Mouse (Mus musculus) embryonic facial prominence, embryonic 15.5 days (tissue): Measurements from ENCODE around the gene Magi1. TPM values are rescaled to one million over a fixed set of nuclear protein-coding genes. Genes with fewer than 3 reads are reported as not detected.
A peak's percentile ranks its signal among the peaks of the same experiment; 100 is the strongest.

Experiments used
- ATAC-seq: fragments of 200-750 bp; cut with Nextera tagmentation; 2 replicates; pipeline ENCODE4 v1.8.0; 2017; ENCODE audit warnings: low read depth, moderate TSS enrichment; ENCODE audit not compliant: insufficient number of reproducible peaks, low FRiP score, low TSS enrichment
- H3K27ac ChIP-seq: fragments of 300-500 bp; sonication (generic); replicated peaks from 2 replicates; pipeline ENCODE4 v1.5.1; 2015; ENCODE audit warnings: mild to moderate bottlenecking, inconsistent platforms
- H3K27me3 ChIP-seq: fragments of 300-500 bp; sonication (generic); 2 replicates; pipeline ENCODE4 v1.6.1; 2015; ENCODE audit warnings: inconsistent platforms
- H3K36me3 ChIP-seq: fragments of 300-500 bp; sonication (generic); 2 replicates; pipeline ENCODE4 v1.6.1; 2015; ENCODE audit warnings: mild to moderate bottlenecking, inconsistent platforms
- H3K4me1 ChIP-seq: fragments of 300-500 bp; sonication (generic); 2 replicates; pipeline ENCODE4 v1.6.1; 2015; ENCODE audit warnings: inconsistent platforms
- H3K4me2 ChIP-seq: fragments of 300-500 bp; sonication (generic); replicated peaks from 2 replicates; pipeline ENCODE4 v1.6.1; 2015; ENCODE audit warnings: mild to moderate bottlenecking, inconsistent platforms
- H3K4me3 ChIP-seq: fragments of 300-500 bp; sonication (generic); replicated peaks from 2 replicates; pipeline ENCODE4 v1.5.1; 2015; ENCODE audit warnings: mild to moderate bottlenecking, inconsistent platforms
- H3K9ac ChIP-seq: fragments of 300-500 bp; sonication (generic); 2 replicates; pipeline ENCODE4 v1.6.1; 2015; ENCODE audit warnings: inconsistent platforms
- H3K9me3 ChIP-seq: fragments of 300-500 bp; sonication (generic); replicated peaks from 2 replicates; pipeline ENCODE4 v1.6.1; 2016; ENCODE audit warnings: inconsistent platforms
- WGBS: fragments of 180-500 bp; shearing (Covaris S2); methylation state at CpG from one replicate; pipeline ENCODE4 v1.1.7; 2015; 5-methylcytosine and 5-hydroxymethylcytosine counted together
- polyA plus RNA-seq: library from polyadenylated mRNA; unstranded; fragments of >200 nt; fragmentation: Nextera tagmentation; extraction: Ambion mirVana; gene quantifications from 2 replicates; pipeline ENCODE4 v1.2.1, GENCODE M21; 2015

Gene Magi1
- polyA plus RNA-seq, 1 experiment from 2014 or later: 8.3 TPM

GRCm38 (mm10) chr6:94256982-94257830, 26.5 kb downstream of the Magi1 start:
- Histone ChIP-seq H3K4me1 (peaks cover 17% of the 10 kb centered on the region), H3K9me3 (no peaks in the 10 kb centered on the region), H3K36me3 (no peaks in the 10 kb centered on the region), H3K9ac (no peak overlapping the region), H3K4me2 (no peak overlapping the region), H3K4me3 (no peak overlapping the region), H3K27ac (peak overlapping the region; percentile 8; the same call in 1 of the 2 replicates), H3K27me3 (no peaks in the 10 kb centered on the region)
- ATAC-seq: no peak
- 50% methylated on average over 12 of the region's 12 CpGs for WGBS

- ATAC-seq: 0 out of 2 replicates have a peak, but pooled peaks have one; percentile 16
- WGBS: 78% methylated on average over 8 of the region's 8 CpGs
- peaks cover 33% of the 10 kb centered on the region for H3K4me1 ChIP-seq
Observed at GRCm38 (mm10) chr6:94253943-94254342, 29.8 kb downstream of the Magi1 start.

GRCm38 (mm10) chr6:94251358-94251945, 32.3 kb downstream of the Magi1 start:
- H3K4me1 ChIP-seq: peaks cover 22% of the 10 kb centered on the region
- WGBS: 75% methylated on average over 8 of the region's 8 CpGs
- ATAC-seq: no peak

More at GRCm38 (mm10) chr6:94253943-94254342, 29.8 kb downstream of the Magi1 start:
- Histone ChIP-seq H3K4me3 (no peak overlapping the region), H3K36me3 (no peaks in the 10 kb centered on the region), H3K27me3 (no peaks in the 10 kb centered on the region), H3K9me3 (no peaks in the 10 kb centered on the region), H3K9ac (no peak overlapping the region), H3K4me2 (no peak overlapping the region), H3K27ac (no peak overlapping the region)

GRCm38 (mm10) chr6:94249286-94249790, 34.4 kb downstream of the Magi1 start:
- Histone ChIP-seq H3K4me2 (no peak overlapping the region), H3K9ac (no peak overlapping the region), H3K4me1 (peaks cover 16% of the 10 kb centered on the region; the same call in 1 of the 2 replicates), H3K9me3 (no peaks in the 10 kb centered on the region), H3K4me3 (no peak overlapping the region), H3K27ac (no peak overlapping the region), H3K27me3 (no peaks in the 10 kb centered on the region), H3K36me3 (no peaks in the 10 kb centered on the region)
- ATAC-seq: no peak
- 73% methylated on average over 9 of the region's 9 CpGs for WGBS

More at GRCm38 (mm10) chr6:94251358-94251945, 32.3 kb downstream of the Magi1 start:
- Histone ChIP-seq H3K27me3 (no peaks in the 10 kb centered on the region), H3K36me3 (no peaks in the 10 kb centered on the region), H3K27ac (no peak overlapping the region), H3K4me2 (no peak overlapping the region), H3K9me3 (no peaks in the 10 kb centered on the region), H3K4me3 (no peak overlapping the region), H3K9ac (no peak overlapping the region)

- Histone ChIP-seq H3K9me3 (no peaks in the 10 kb centered on the region), H3K4me2 (no peak overlapping the region), H3K4me3 (no peak overlapping the region), H3K4me1 (peaks cover 20% of the 10 kb centered on the region; the same call in 1 of the 2 replicates), H3K36me3 (no peaks in the 10 kb centered on the region), H3K27ac (no peak overlapping the region), H3K9ac (no peak overlapping the region), H3K27me3 (no peaks in the 10 kb centered on the region)
- no peak for ATAC-seq
- WGBS: 79% methylated on average over 6 of the region's 6 CpGs
Observed at GRCm38 (mm10) chr6:94241251-94241650, 42.5 kb downstream of the Magi1 start.

GRCm38 (mm10) chr6:94238643-94239042, 45.1 kb downstream of the Magi1 start:
- Histone ChIP-seq H3K27me3 (no peaks in the 10 kb centered on the region), H3K9me3 (no peaks in the 10 kb centered on the region), H3K9ac (no peak overlapping the region), H3K4me3 (no peak overlapping the region), H3K4me1 (peaks cover 20% of the 10 kb centered on the region; the same call in 1 of the 2 replicates), H3K4me2 (no peak overlapping the region), H3K36me3 (no peaks in the 10 kb centered on the region), H3K27ac (no peak overlapping the region)
- WGBS: 74% methylated on average over 2 of the region's 2 CpGs
- ATAC-seq: no peak

- no peaks in the 10 kb centered on the region for H3K27me3 ChIP-seq
- H3K36me3 ChIP-seq: no peaks in the 10 kb centered on the region
- H3K4me2 ChIP-seq: no peak overlapping the region
- no peak for ATAC-seq
- no peak overlapping the region for H3K9ac ChIP-seq
- no peaks in the 10 kb centered on the region for H3K9me3 ChIP-seq
- no peak overlapping the region for H3K27ac ChIP-seq
- peaks cover 20% of the 10 kb centered on the region; the same call in 1 of the 2 replicates for H3K4me1 ChIP-seq
- no peak overlapping the region for H3K4me3 ChIP-seq
- 64% methylated on average over 2 of the region's 2 CpGs for WGBS
Observed at GRCm38 (mm10) chr6:94236899-94237298, 46.8 kb downstream of the Magi1 start.

GRCm38 (mm10) chr6:94232243-94232785, 51.4 kb downstream of the Magi1 start:
- no peak overlapping the region for H3K4me2 ChIP-seq
- no peaks in the 10 kb centered on the region for H3K36me3 ChIP-seq
- H3K27ac ChIP-seq: no peak overlapping the region
- H3K9me3 ChIP-seq: no peaks in the 10 kb centered on the region
- H3K4me1 ChIP-seq: 0 out of 2 replicates have a peak, but pooled peaks cover 9% of the 10 kb centered on the region
- no peaks in the 10 kb centered on the region for H3K27me3 ChIP-seq
- H3K9ac ChIP-seq: no peak overlapping the region
- WGBS: 56% methylated on average over 3 of the region's 3 CpGs
- no peak overlapping the region for H3K4me3 ChIP-seq
- ATAC-seq: no peak

GRCm38 (mm10) chr6:94231831-94232230, 51.9 kb downstream of the Magi1 start:
- Histone ChIP-seq H3K36me3 (no peaks in the 10 kb centered on the region), H3K27ac (no peak overlapping the region), H3K9me3 (no peaks in the 10 kb centered on the region), H3K9ac (no peak overlapping the region), H3K27me3 (no peaks in the 10 kb centered on the region), H3K4me1 (0 out of 2 replicates have a peak, but pooled peaks cover 5% of the 10 kb centered on the region), H3K4me3 (no peak overlapping the region), H3K4me2 (no peak overlapping the region)
- ATAC-seq: no peak
- 74% methylated on average over 4 of the region's 4 CpGs for WGBS

GRCm38 (mm10) chr6:94231367-94231766, 52.4 kb downstream of the Magi1 start:
- Histone ChIP-seq H3K9me3 (no peaks in the 10 kb centered on the region), H3K27ac (no peak overlapping the region), H3K4me3 (no peak overlapping the region), H3K36me3 (no peaks in the 10 kb centered on the region), H3K9ac (no peak overlapping the region), H3K4me1 (0 out of 2 replicates have a peak, but pooled peaks cover 4% of the 10 kb centered on the region), H3K27me3 (no peaks in the 10 kb centered on the region), H3K4me2 (no peak overlapping the region)
- WGBS: 36% methylated on average over 7 of the region's 7 CpGs
- ATAC-seq: no peak

GRCm38 (mm10) chr6:94230918-94231317, 52.8 kb downstream of the Magi1 start:
- H3K4me1 ChIP-seq: 0 out of 2 replicates have a peak, but pooled peaks cover 9% of the 10 kb centered on the region
- no peaks in the 10 kb centered on the region for H3K36me3 ChIP-seq
- H3K4me3 ChIP-seq: no peak overlapping the region
- WGBS: 50% methylated on average over 3 of the region's 3 CpGs
- H3K4me2 ChIP-seq: no peak overlapping the region
- no peak for ATAC-seq
- H3K27ac ChIP-seq: no peak overlapping the region
- no peaks in the 10 kb centered on the region for H3K9me3 ChIP-seq
- no peak overlapping the region for H3K9ac ChIP-seq
- no peaks in the 10 kb centered on the region for H3K27me3 ChIP-seq
